Comparison of ENCODE assay signal across 10 mouse cellular contexts in genomic region chr2:154477028-154477427, GRCm38 (mm10). TPM values are rescaled to one million over a fixed set of nuclear protein-coding genes. Genes with fewer than 3 reads are reported as not detected.
DNase-seq lines count a peak whose midpoint lies in the region; ATAC-seq lines count a peak whose summit lies in the region.
"Had no signal": no experiment of that assay in that cellular context is flagged by ENCODE, and none has a peak within 500 bp of the region (broad histone marks: within the 10 kb centered on the region; RNA-seq: fewer than 3 reads in every experiment).

No protein-coding gene starts in this region.

- H3K27me3 ChIP-seq in midbrain, embryonic 14.5 days (ENCODE audit: control insufficient read depth, insufficient read depth, low read length): no peaks in the 10 kb centered on the region
- H3K27me3 ChIP-seq in midbrain, embryonic 15.5 days (replicated peaks): no peaks in the 10 kb centered on the region
- no peaks in the 10 kb centered on the region for H3K27me3 ChIP-seq in heart, embryonic 16.5 days (ENCODE audit: control insufficient read depth, insufficient read depth, low read length)
- no peaks in the 10 kb centered on the region for H3K27me3 ChIP-seq in embryonic facial prominence, embryonic 10.5 days (replicated peaks; ENCODE audit: low read depth, poor library complexity, severe bottlenecking)
- no peaks in the 10 kb centered on the region for H3K27me3 ChIP-seq in intestine, embryonic 16.5 days (replicated peaks; ENCODE audit: control insufficient read depth, insufficient read depth, low read length)
- H3K27me3 ChIP-seq: liver, embryonic 15.5 days had no signal

- no peak overlapping the region for H3K9ac ChIP-seq in midbrain, embryonic 14.5 days (replicated peaks; ENCODE audit: low read length)
- no peak overlapping the region for H3K9ac ChIP-seq in midbrain, embryonic 15.5 days
- no peak overlapping the region for H3K9ac ChIP-seq in heart, embryonic 16.5 days (ENCODE audit: low read length)
- H3K9ac ChIP-seq in intestine, embryonic 16.5 days (ENCODE audit: low read depth, low read length): no peak overlapping the region
- H3K9ac ChIP-seq: liver, embryonic 15.5 days had no signal

- WGBS in midbrain, embryonic 14.5 days: 60% methylated on average over 3 of the region's 3 CpGs
- 61% methylated on average over 3 of the region's 3 CpGs for WGBS in midbrain, embryonic 15.5 days
- WGBS in heart, embryonic 16.5 days: 60% methylated on average over 3 of the region's 3 CpGs
- WGBS in embryonic facial prominence, embryonic 10.5 days: 86% methylated on average over 3 of the region's 3 CpGs
- 72% methylated on average over 3 of the region's 3 CpGs for WGBS in intestine, embryonic 16.5 days

- no peak overlapping the region for H3K27ac ChIP-seq in midbrain, embryonic 14.5 days (replicated peaks; ENCODE audit: low read depth, low read length)
- no peak overlapping the region for H3K27ac ChIP-seq in midbrain, embryonic 15.5 days
- peak overlapping the region; percentile 53 for H3K27ac ChIP-seq in heart, embryonic 16.5 days (ENCODE audit: low read length)
- H3K27ac ChIP-seq in embryonic facial prominence, embryonic 10.5 days (replicated peaks): no peak overlapping the region
- no peak overlapping the region for H3K27ac ChIP-seq in intestine, embryonic 16.5 days (ENCODE audit: low read length)
- H3K27ac ChIP-seq: liver, embryonic 15.5 days had no signal

- H3K36me3 ChIP-seq in midbrain, embryonic 14.5 days (ENCODE audit: control insufficient read depth, insufficient read depth, low read length): no peaks in the 10 kb centered on the region
- no peaks in the 10 kb centered on the region for H3K36me3 ChIP-seq in midbrain, embryonic 15.5 days (replicated peaks)
- H3K36me3 ChIP-seq in heart, embryonic 16.5 days (ENCODE audit: control insufficient read depth, insufficient read depth): no peaks in the 10 kb centered on the region
- peaks cover 6% of the 10 kb centered on the region; the same call in 1 of the 2 replicates for H3K36me3 ChIP-seq in embryonic facial prominence, embryonic 10.5 days (replicated peaks)
- no peaks in the 10 kb centered on the region for H3K36me3 ChIP-seq in intestine, embryonic 16.5 days (ENCODE audit: control insufficient read depth, insufficient read depth, low read length)
- H3K36me3 ChIP-seq: liver, embryonic 15.5 days had no signal

- no peak overlapping the region for H3K4me3 ChIP-seq in midbrain, embryonic 14.5 days (replicated peaks; ENCODE audit: low read depth, low read length)
- no peak overlapping the region for H3K4me3 ChIP-seq in midbrain, embryonic 15.5 days
- no peak overlapping the region for H3K4me3 ChIP-seq in heart, embryonic 16.5 days (ENCODE audit: low read length)
- no peak overlapping the region for H3K4me3 ChIP-seq in embryonic facial prominence, embryonic 10.5 days
- no peak overlapping the region for H3K4me3 ChIP-seq in intestine, embryonic 16.5 days (ENCODE audit: low read length)
- H3K4me3 ChIP-seq: liver, embryonic 15.5 days had no signal

- peak; percentile 71 to 78 for DNase-seq in cerebellum, postnatal 10 days
- no peak for DNase-seq in cerebellum, adult 9-11 months
- peak; percentile 42 for DNase-seq in midbrain, embryonic 14.5 days
- DNase-seq in lung, postnatal 4 days: peak; percentile 8 to 23
- DNase-seq in embryonic facial prominence, embryonic 10.5 days (ENCODE audit: low spot score): no peak

- H3K4me2 ChIP-seq in midbrain, embryonic 14.5 days (ENCODE audit: low read length): no peak overlapping the region
- H3K4me2 ChIP-seq in midbrain, embryonic 15.5 days: no peak overlapping the region
- H3K4me2 ChIP-seq in heart, embryonic 16.5 days (ENCODE audit: low read depth, low read length): no peak overlapping the region
- H3K4me2 ChIP-seq in intestine, embryonic 16.5 days (ENCODE audit: low read depth, low read length): no peak overlapping the region
- H3K4me2 ChIP-seq: liver, embryonic 15.5 days had no signal

- no peak for ATAC-seq in midbrain, embryonic 14.5 days (ENCODE audit: low FRiP score, low TSS enrichment)
- ATAC-seq in midbrain, embryonic 15.5 days (replicated peaks): no peak
- no peak for ATAC-seq in heart, embryonic 16.5 days (replicated peaks; ENCODE audit: extremely low read depth, insufficient read depth, low FRiP score)
- no peak for ATAC-seq in intestine, embryonic 16.5 days
- ATAC-seq: midbrain, embryonic 16.5 days had no signal

- 0 out of 2 replicates have a peak, but pooled peaks cover 4% of the 10 kb centered on the region for H3K4me1 ChIP-seq in midbrain, embryonic 14.5 days (ENCODE audit: control insufficient read depth, insufficient read depth, low read length)
- 0 out of 2 replicates have a peak, but pooled peaks cover 9% of the 10 kb centered on the region for H3K4me1 ChIP-seq in midbrain, embryonic 15.5 days
- H3K4me1 ChIP-seq in heart, embryonic 16.5 days (ENCODE audit: control insufficient read depth, insufficient read depth, low read length): peaks cover 21% of the 10 kb centered on the region
- no peaks in the 10 kb centered on the region for H3K4me1 ChIP-seq in embryonic facial prominence, embryonic 10.5 days
- H3K4me1 ChIP-seq in intestine, embryonic 16.5 days (ENCODE audit: control insufficient read depth, insufficient read depth, low read length): peaks cover 6% of the 10 kb centered on the region; the same call in 1 of the 2 replicates

- H3K9me3 ChIP-seq in midbrain, embryonic 14.5 days (ENCODE audit: control insufficient read depth, low read length): no peaks in the 10 kb centered on the region
- H3K9me3 ChIP-seq in midbrain, embryonic 15.5 days: no peaks in the 10 kb centered on the region
- H3K9me3 ChIP-seq in heart, embryonic 16.5 days (replicated peaks; ENCODE audit: control insufficient read depth, low read length): no peaks in the 10 kb centered on the region
- no peaks in the 10 kb centered on the region for H3K9me3 ChIP-seq in embryonic facial prominence, embryonic 10.5 days
- H3K9me3 ChIP-seq in intestine, embryonic 16.5 days (ENCODE audit: control insufficient read depth, low read length): no peaks in the 10 kb centered on the region
- H3K9me3 ChIP-seq: liver, embryonic 15.5 days had no signal

RNA-seq across cellular contexts. Expression of gene Cbfa2t2, which starts 40.7 kb away (rescaled TPM):
- 45.5 and 65.6 TPM in 2 replicates for polyA plus RNA-seq in midbrain, embryonic 14.5 days (2014; fragmentation: Nextera tagmentation; extraction: Ambion mirVana)
- 55.8 and 59.3 TPM in 2 replicates for polyA plus RNA-seq in midbrain, embryonic 15.5 days (2015; fragmentation: Nextera tagmentation; extraction: Ambion mirVana)
- 28.5 and 29.7 TPM in 2 replicates for polyA plus RNA-seq in heart, embryonic 16.5 days (2015; fragmentation: Nextera tagmentation; extraction: Ambion mirVana)
- polyA plus RNA-seq in embryonic facial prominence, embryonic 10.5 days (2016; fragmentation: Nextera tagmentation; extraction: Ambion mirVana): 68.8 and 72.2 TPM in 2 replicates
- 21.9 and 23.0 TPM in 2 replicates for polyA plus RNA-seq in intestine, embryonic 16.5 days (2015; fragmentation: Nextera tagmentation; extraction: Ambion mirVana)

Comparison
In these comparisons a context has a peak if more than half of its experiments do, and no peak if none do; other contexts are left out.
1. DNase-seq: peak in cerebellum, postnatal 10 days (2 of 2), midbrain, embryonic 14.5 days (single experiment) and lung, postnatal 4 days (2 of 2); none in cerebellum, adult 9-11 months (single experiment) and embryonic facial prominence, embryonic 10.5 days (single experiment).